8 mouse cellular contexts compared by ENCODE assay signal in genomic region chr7:16405073-16405455, GRCm38 (mm10). TPM values are rescaled to one million over a fixed set of nuclear protein-coding genes. Genes with fewer than 3 reads are reported as not detected.
DNase-seq lines count a peak whose midpoint lies in the region; ATAC-seq and TF ChIP-seq lines count a peak whose summit lies in the region.

No protein-coding gene starts in this region.

- peaks cover 29% of the 10 kb centered on the region for H3K4me1 ChIP-seq in forebrain, postnatal 0 days (ENCODE audit: insufficient read depth)
- H3K4me1 ChIP-seq in hindbrain, embryonic 11.5 days (replicated peaks; ENCODE audit: control insufficient read depth, insufficient read depth, low read length): peaks cover 6% of the 10 kb centered on the region; the same call in 1 of the 2 replicates
- H3K4me1 ChIP-seq in midbrain, embryonic 16.5 days (ENCODE audit: control insufficient read depth, insufficient read depth, low read length): peaks cover 28% of the 10 kb centered on the region

- peak overlapping the region; percentile 57 for H3ac ChIP-seq in C2C12 (ENCODE audit: control insufficient read depth, insufficient read length, low read depth)

- peaks cover 63% of the 10 kb centered on the region for H3K79me3 ChIP-seq in C2C12 (ENCODE audit: low read depth)

- H3K79me2 ChIP-seq in C2C12 (ENCODE audit: control insufficient read depth, insufficient read depth): peaks cover 88% of the 10 kb centered on the region

- WGBS in forebrain, postnatal 0 days: 63% methylated on average over 2 of the region's 2 CpGs
- 84% methylated on average over 2 of the region's 2 CpGs for WGBS in hindbrain, embryonic 11.5 days
- WGBS in midbrain, embryonic 16.5 days: 69% methylated on average over 2 of the region's 2 CpGs

- no peak for TF ChIP-seq CTCF in C2C12 (IDR thresholded peaks at IDR 0.05; ENCODE audit: control insufficient read depth, insufficient read depth, insufficient read length)
- TF ChIP-seq CTCF in forebrain, postnatal 0 days (IDR thresholded peaks at IDR 0.05; ENCODE audit: low read depth): no peak

- peaks cover 17% of the 10 kb centered on the region for H3K36me3 ChIP-seq in C2C12 (ENCODE audit: control insufficient read depth, insufficient read depth)
- H3K36me3 ChIP-seq in forebrain, postnatal 0 days (ENCODE audit: insufficient read depth): no peaks in the 10 kb centered on the region
- H3K36me3 ChIP-seq in hindbrain, embryonic 11.5 days (ENCODE audit: control insufficient read depth, insufficient read depth, low read length): no peaks in the 10 kb centered on the region; the same call in 1 of the 2 replicates
- H3K36me3 ChIP-seq in midbrain, embryonic 16.5 days (ENCODE audit: control insufficient read depth, insufficient read depth, low read length): no peaks in the 10 kb centered on the region

- H3K4me2 ChIP-seq in forebrain, postnatal 0 days (ENCODE audit: low read depth): no peak overlapping the region
- H3K4me2 ChIP-seq in hindbrain, embryonic 11.5 days (replicated peaks; ENCODE audit: low read depth, low read length): no peak overlapping the region
- H3K4me2 ChIP-seq in midbrain, embryonic 16.5 days (ENCODE audit: low read length): peak overlapping the region; percentile 37

- no peak overlapping the region for H3K4me3 ChIP-seq in C2C12 (ENCODE audit: insufficient read depth, poor library complexity, severe bottlenecking)
- no peak overlapping the region for H3K4me3 ChIP-seq in forebrain, postnatal 0 days (ENCODE audit: low read depth, low read length)
- H3K4me3 ChIP-seq in hindbrain, embryonic 11.5 days (ENCODE audit: low read depth, low read length): no peak overlapping the region
- H3K4me3 ChIP-seq in midbrain, embryonic 16.5 days (ENCODE audit: low read depth, low read length): no peak overlapping the region

- H3K27me3 ChIP-seq in C2C12 (ENCODE audit: control insufficient read depth, insufficient read depth, insufficient read length): no peaks in the 10 kb centered on the region
- no peaks in the 10 kb centered on the region for H3K27me3 ChIP-seq in forebrain, postnatal 0 days (ENCODE audit: insufficient read depth, low read length)
- no peaks in the 10 kb centered on the region for H3K27me3 ChIP-seq in hindbrain, embryonic 11.5 days (ENCODE audit: control insufficient read depth, insufficient read depth, low read length)
- H3K27me3 ChIP-seq in midbrain, embryonic 16.5 days (ENCODE audit: control insufficient read depth, insufficient read depth, low read depth, low read length): no peaks in the 10 kb centered on the region

- peak; percentile 57 for DNase-seq in adrenal gland, postnatal 14 days
- peak; percentile 9 for DNase-seq in forebrain, postnatal 0 days
- DNase-seq in hindbrain, embryonic 11.5 days (ENCODE audit: low spot score): no peak
- DNase-seq in liver: peak; percentile 60
- peak; percentile 64 for DNase-seq in thymus, postnatal 14 days
- no peak for DNase-seq in c-Kit-positive CD71-positive TER-119-positive erythroid progenitor cells, embryonic 14.5 days (ENCODE audit: low spot score)

- peak overlapping the region; percentile 62 for H3K27ac ChIP-seq in forebrain, postnatal 0 days (ENCODE audit: low read depth, low read length)
- H3K27ac ChIP-seq in hindbrain, embryonic 11.5 days (ENCODE audit: low read depth, low read length): peak overlapping the region; percentile 33
- peak overlapping the region; percentile 67 for H3K27ac ChIP-seq in midbrain, embryonic 16.5 days (ENCODE audit: low read length)

- H3K9ac ChIP-seq in forebrain, postnatal 0 days: peak overlapping the region; percentile 15; the same call in 1 of the 2 replicates
- peak overlapping the region; percentile 1; the same call in 1 of the 2 replicates for H3K9ac ChIP-seq in hindbrain, embryonic 11.5 days (ENCODE audit: low read depth, low read length)
- H3K9ac ChIP-seq in midbrain, embryonic 16.5 days (ENCODE audit: low read depth, low read length): peak overlapping the region; percentile 58

- no peaks in the 10 kb centered on the region for H3K9me3 ChIP-seq in forebrain, postnatal 0 days (ENCODE audit: low read length)
- H3K9me3 ChIP-seq in hindbrain, embryonic 11.5 days (ENCODE audit: control insufficient read depth, low read length): no peaks in the 10 kb centered on the region; the same call in 1 of the 2 replicates
- H3K9me3 ChIP-seq in midbrain, embryonic 16.5 days (replicated peaks; ENCODE audit: control insufficient read depth, low read length, poor library complexity, severe bottlenecking): no peaks in the 10 kb centered on the region

- no peak for ATAC-seq in forebrain, postnatal 0 days
- no peak for ATAC-seq in hindbrain, embryonic 11.5 days (ENCODE audit: low FRiP score)
- no peak for ATAC-seq in midbrain, embryonic 16.5 days

TF ChIP-seq in C2C12, 6 proteins besides CTCF, POLR2A, EP300 and RAD21:
- TF ChIP-seq USF1 (IDR thresholded peaks at IDR 0.05; ENCODE audit: low read depth) (no peak), MYOD1 (IDR thresholded peaks at IDR 0.05; ENCODE audit: control insufficient read depth, insufficient read length, low read depth) (no peak), CEBPB (IDR thresholded peaks at IDR 0.05; ENCODE audit: low read depth) (no peak), MAX (IDR thresholded peaks at IDR 0.05) (no peak), FOSL1 (IDR thresholded peaks at IDR 0.05; ENCODE audit: insufficient read depth, low read length, poor library complexity, severe bottlenecking) (no peak), MYOG (IDR thresholded peaks at IDR 0.05; ENCODE audit: control insufficient read depth, extremely low read depth, insufficient read length) (no peak)

RNA-seq across cellular contexts. Expression of gene Zc3h4, which starts 4.4 kb away (rescaled TPM):
- polyA plus RNA-seq in C2C12 (2012; fragmentation: generic; extraction: Trizol): 29.8 TPM
- 37.4 and 48.5 TPM in 2 replicates for total RNA-seq in adrenal gland, postnatal 14 days (2021)
- total RNA-seq in forebrain, postnatal 0 days (2014; rRNA removed): 36.7 and 57.5 TPM in 2 replicates
- 9.4 and 11.0 TPM in 2 replicates for polyA plus RNA-seq in forebrain, postnatal 0 days (2015; fragmentation: Nextera tagmentation; extraction: Ambion mirVana)
- polyA plus RNA-seq in hindbrain, embryonic 11.5 days (2014; fragmentation: Nextera tagmentation; extraction: Ambion mirVana): 15.7 and 20.7 TPM in 2 replicates
- 14.2 TPM in 2 replicates for polyA plus RNA-seq in midbrain, embryonic 16.5 days (2015; fragmentation: Nextera tagmentation; extraction: Ambion mirVana)

RNA-seq across cellular contexts. Expression of gene Sae1, which starts 17.5 kb away (rescaled TPM):
- polyA plus RNA-seq in C2C12 (2012; fragmentation: generic; extraction: Trizol): 218 TPM
- total RNA-seq in adrenal gland, postnatal 14 days (2021): 62.3 and 72.1 TPM in 2 replicates
- total RNA-seq in forebrain, postnatal 0 days (2014; rRNA removed): 114 and 122 TPM in 2 replicates
- 197 and 211 TPM in 2 replicates for polyA plus RNA-seq in forebrain, postnatal 0 days (2015; fragmentation: Nextera tagmentation; extraction: Ambion mirVana)
- 339 and 377 TPM in 2 replicates for polyA plus RNA-seq in hindbrain, embryonic 11.5 days (2014; fragmentation: Nextera tagmentation; extraction: Ambion mirVana)
- 239 and 255 TPM in 2 replicates for polyA plus RNA-seq in midbrain, embryonic 16.5 days (2015; fragmentation: Nextera tagmentation; extraction: Ambion mirVana)

RNA-seq across cellular contexts. Expression of gene Tmem160, which starts 47.5 kb away (rescaled TPM):
- 81.7 TPM for polyA plus RNA-seq in C2C12 (2012; fragmentation: generic; extraction: Trizol)
- total RNA-seq in adrenal gland, postnatal 14 days (2021): 46.2 and 49.2 TPM in 2 replicates
- 40.1 and 61.2 TPM in 2 replicates for total RNA-seq in forebrain, postnatal 0 days (2014; rRNA removed)
- 105 and 130 TPM in 2 replicates for polyA plus RNA-seq in forebrain, postnatal 0 days (2015; fragmentation: Nextera tagmentation; extraction: Ambion mirVana)
- 51.4 and 56.5 TPM in 2 replicates for polyA plus RNA-seq in hindbrain, embryonic 11.5 days (2014; fragmentation: Nextera tagmentation; extraction: Ambion mirVana)
- polyA plus RNA-seq in midbrain, embryonic 16.5 days (2015; fragmentation: Nextera tagmentation; extraction: Ambion mirVana): 66.9 and 75.6 TPM in 2 replicates

Comparison
In these comparisons a context has a peak if more than half of its experiments do, and no peak if none do; other contexts are left out.
1. DNase-seq: peak in adrenal gland, postnatal 14 days (single experiment), forebrain, postnatal 0 days (single experiment), liver (single experiment) and thymus, postnatal 14 days (single experiment); none in hindbrain, embryonic 11.5 days (single experiment) and c-Kit-positive CD71-positive TER-119-positive erythroid progenitor cells, embryonic 14.5 days (single experiment).
2. H3K9ac ChIP-seq: peak in every context shown above with its lines; median percentile 58 in midbrain, embryonic 16.5 days; 15 in forebrain, postnatal 0 days; 1 in hindbrain, embryonic 11.5 days.
3. Peak in every context shown above with its lines, with median percentiles within 50 percentile points of each other: H3K27ac ChIP-seq.